Mouse (Mus musculus) megakaryocyte, embryonic 14.5 days (primary cell): Measurements from ENCODE around the gene Plxdc2.

Source experiments
- FLI1 ChIP-seq: IDR thresholded peaks from 2 replicates; pipeline ENCODE4 v1.6.1; 2012; ENCODE audit warnings: low read length, inconsistent platforms, mixed read lengths
- GATA1 ChIP-seq: IDR thresholded peaks from 3 replicates; pipeline ENCODE4 v1.6.1; 2012; ENCODE audit warnings: mixed read lengths, low read length, inconsistent platforms, borderline replicate concordance

- TF ChIP-seq FLI1 (no peak), GATA1 (no peak)
Measured at GRCm38 (mm10) chr2:16738241-16738640, 382.1 kb downstream of the Plxdc2 start.
